Mouse (Mus musculus) heart, embryonic 16.5 days (tissue): Measurements from ENCODE around the gene Krtap28-13. TPM values are rescaled to one million over a fixed set of nuclear protein-coding genes. Genes with fewer than 3 reads are reported as not detected.
A peak's percentile ranks its signal among the peaks of the same experiment; 100 is the strongest.

Experiments used
- ATAC-seq: fragments of 200-750 bp; cut with Nextera tagmentation; replicated peaks from 2 replicates; pipeline ENCODE4 v1.8.0; 2017; ENCODE audit warnings: moderate number of reproducible peaks; ENCODE audit not compliant: insufficient read depth, low FRiP score; ENCODE audit errors: extremely low read depth
- H3K27ac ChIP-seq: fragments of 300-500 bp; sonication (generic); 2 replicates; pipeline ENCODE4 v1.5.1; 2014; ENCODE audit warnings: mild to moderate bottlenecking, low read length, control low read depth, moderate library complexity
- H3K27me3 ChIP-seq: fragments of 300-500 bp; sonication (generic); 2 replicates; pipeline ENCODE4 v1.6.1; 2014; ENCODE audit warnings: low read length, mixed read lengths; ENCODE audit not compliant: control insufficient read depth, insufficient read depth
- H3K36me3 ChIP-seq: fragments of 300-500 bp; sonication (generic); 2 replicates; pipeline ENCODE4 v1.6.1; 2014; ENCODE audit not compliant: control insufficient read depth, insufficient read depth
- H3K4me1 ChIP-seq: fragments of 300-500 bp; sonication (generic); 2 replicates; pipeline ENCODE4 v1.6.1; 2014; ENCODE audit warnings: low read length, mixed read lengths; ENCODE audit not compliant: control insufficient read depth, insufficient read depth
- H3K4me2 ChIP-seq: fragments of 300-500 bp; sonication (generic); 2 replicates; pipeline ENCODE4 v1.6.1; 2014; ENCODE audit warnings: low read depth, mild to moderate bottlenecking, control low read depth, low read length
- H3K4me3 ChIP-seq: fragments of 300-500 bp; sonication (generic); 2 replicates; pipeline ENCODE4 v1.5.1; 2014; ENCODE audit warnings: mild to moderate bottlenecking, control low read depth, low read length
- H3K9ac ChIP-seq: fragments of 300-500 bp; sonication (generic); 2 replicates; pipeline ENCODE4 v1.6.1; 2014; ENCODE audit warnings: low read length, control low read depth
- H3K9me3 ChIP-seq: fragments of 300-500 bp; sonication (generic); replicated peaks from 2 replicates; pipeline ENCODE4 v1.6.1; 2016; ENCODE audit warnings: low read length; ENCODE audit not compliant: control insufficient read depth
- WGBS: fragments of 180-500 bp; shearing (Covaris S2); extraction: QIAGEN DNeasy Blood & Tissue Kit; methylation state at CpG from one replicate; pipeline ENCODE4 v1.1.7; 2014; 5-methylcytosine and 5-hydroxymethylcytosine counted together
- polyA plus RNA-seq: library from polyadenylated mRNA; unstranded; fragments of >200 nt; fragmentation: Nextera tagmentation; extraction: Ambion mirVana; gene quantifications from 2 replicates; pipeline ENCODE4 v1.2.1, GENCODE M21; 2015

Gene Krtap28-13
- polyA plus RNA-seq, 1 experiment from 2014 or later, result not detected

- Histone ChIP-seq H3K4me2 (no peak overlapping the region), H3K9ac (no peak overlapping the region), H3K36me3 (no peaks in the 10 kb centered on the region), H3K27me3 (no peaks in the 10 kb centered on the region), H3K9me3 (no peaks in the 10 kb centered on the region), H3K4me3 (no peak overlapping the region), H3K27ac (no peak overlapping the region), H3K4me1 (0 out of 2 replicates have a peak, but pooled peaks cover 5% of the 10 kb centered on the region)
- no peak for ATAC-seq
- WGBS, result 82% methylated on average over 4 of the region's 4 CpGs
Measured at GRCm38 (mm10) chr1:83039080-83039479, 21.6 kb upstream of the Krtap28-13 start.

GRCm38 (mm10) chr1:83042380-83042779, 18.4 kb upstream of the Krtap28-13 start, which contains the start of gene Krtap28-10:
Krtap28-10 (minus strand) TSS chr1:83042480.
- WGBS, result 87% methylated on average over 2 of the region's 2 CpGs
- no peaks in the 10 kb centered on the region for H3K27me3 ChIP-seq
- H3K4me3 ChIP-seq, result no peak within 1 kb of the TSS
- no peaks in the 10 kb centered on the region for H3K9me3 ChIP-seq
- no peak within 1 kb of the TSS for H3K4me2 ChIP-seq
- H3K4me1 ChIP-seq, result 0 out of 2 replicates have a peak, but pooled peaks cover 5% of the 10 kb centered on the region
- ATAC-seq, result no peak
- no peaks in the 10 kb centered on the region for H3K36me3 ChIP-seq
- no peak within 1 kb of the TSS for H3K27ac ChIP-seq
- H3K9ac ChIP-seq, result no peak within 1 kb of the TSS

GRCm38 (mm10) chr1:83044882-83045427, 15.8 kb upstream of the Krtap28-13 start, which contains the start of gene Gm47969:
Gm47969 (plus strand) TSS chr1:83044932.
- H3K4me1 ChIP-seq, result no peaks in the 10 kb centered on the region
- H3K4me3 ChIP-seq, result no peak within 1 kb of the TSS
- H3K27ac ChIP-seq, result no peak within 1 kb of the TSS
- no peak within 1 kb of the TSS for H3K9ac ChIP-seq
- no peak for ATAC-seq
- no peak within 1 kb of the TSS for H3K4me2 ChIP-seq
- 77% methylated on average over 5 of the region's 5 CpGs for WGBS
- no peaks in the 10 kb centered on the region for H3K27me3 ChIP-seq
- H3K9me3 ChIP-seq, result no peaks in the 10 kb centered on the region
- no peaks in the 10 kb centered on the region for H3K36me3 ChIP-seq

- Histone ChIP-seq H3K9ac (no peak overlapping the region), H3K36me3 (no peaks in the 10 kb centered on the region), H3K4me1 (peaks cover 13% of the 10 kb centered on the region), H3K9me3 (no peaks in the 10 kb centered on the region), H3K27ac (no peak overlapping the region), H3K27me3 (no peaks in the 10 kb centered on the region), H3K4me3 (no peak overlapping the region), H3K4me2 (no peak overlapping the region)
- 78% methylated on average over 1 of the region's 1 CpGs for WGBS
- ATAC-seq, result no peak
Measured at GRCm38 (mm10) chr1:83058481-83058880, 2.2 kb upstream of the Krtap28-13 start.

- Histone ChIP-seq H3K9me3 (no peaks in the 10 kb centered on the region), H3K4me3 (no peak within 1 kb of the TSS), H3K9ac (no peak within 1 kb of the TSS), H3K36me3 (no peaks in the 10 kb centered on the region), H3K27me3 (no peaks in the 10 kb centered on the region), H3K4me2 (no peak within 1 kb of the TSS), H3K27ac (peak within 1 kb of the TSS; percentile 16; the same call in 1 of the 2 replicates), H3K4me1 (peaks cover 13% of the 10 kb centered on the region)
- 65% methylated on average over 9 of the region's 9 CpGs for WGBS
- ATAC-seq, result no peak
Measured at GRCm38 (mm10) chr1:83059278-83059677, 1.5 kb upstream of the Krtap28-13 start, which contains the start of gene A030005K14Rik. A030005K14Rik (minus strand) TSS chr1:83059378.

- Histone ChIP-seq H3K27ac (no peak overlapping the region), H3K4me3 (no peak overlapping the region), H3K4me1 (peaks cover 10% of the 10 kb centered on the region), H3K9ac (no peak overlapping the region), H3K27me3 (no peaks in the 10 kb centered on the region), H3K36me3 (no peaks in the 10 kb centered on the region), H3K4me2 (no peak overlapping the region), H3K9me3 (no peaks in the 10 kb centered on the region)
- ATAC-seq, result no peak
- 18% methylated on average over 3 of the region's 3 CpGs for WGBS
Measured at GRCm38 (mm10) chr1:83064851-83065250, 4.1 kb downstream of the Krtap28-13 start.

GRCm38 (mm10) chr1:83066577-83066976, 5.8 kb downstream of the Krtap28-13 start:
- WGBS, result 91% methylated on average over 4 of the region's 4 CpGs
- Histone ChIP-seq H3K27ac (no peak overlapping the region), H3K9me3 (no peaks in the 10 kb centered on the region), H3K4me1 (no peaks in the 10 kb centered on the region), H3K9ac (no peak overlapping the region), H3K36me3 (no peaks in the 10 kb centered on the region), H3K4me3 (no peak overlapping the region), H3K4me2 (no peak overlapping the region), H3K27me3 (no peaks in the 10 kb centered on the region)
- no peak for ATAC-seq

- Histone ChIP-seq H3K27me3 (no peaks in the 10 kb centered on the region), H3K4me3 (no peak overlapping the region), H3K27ac (no peak overlapping the region), H3K4me1 (no peaks in the 10 kb centered on the region), H3K4me2 (no peak overlapping the region), H3K9ac (no peak overlapping the region), H3K9me3 (no peaks in the 10 kb centered on the region), H3K36me3 (no peaks in the 10 kb centered on the region)
- 88% methylated on average over 10 of the region's 10 CpGs for WGBS
- no peak for ATAC-seq
Measured at GRCm38 (mm10) chr1:83067205-83067604, 6.5 kb downstream of the Krtap28-13 start.

- Histone ChIP-seq H3K9ac (no peak overlapping the region; the same call in 1 of the 2 replicates), H3K27me3 (no peaks in the 10 kb centered on the region), H3K27ac (no peak overlapping the region), H3K4me1 (0 out of 2 replicates have a peak, but pooled peaks cover 2% of the 10 kb centered on the region), H3K36me3 (no peaks in the 10 kb centered on the region), H3K4me2 (peak overlapping the region; percentile 41), H3K9me3 (no peaks in the 10 kb centered on the region), H3K4me3 (peak overlapping the region; percentile 28)
- no peak for ATAC-seq
- WGBS, result 37% methylated on average over 15 of the region's 15 CpGs
Measured at GRCm38 (mm10) chr1:83075526-83076189, 14.9 kb downstream of the Krtap28-13 start.
